Mouse (Mus musculus): ENCODE measurements around the gene Armc9. TPM values are rescaled to one million over a fixed set of nuclear protein-coding genes. Genes with fewer than 3 reads are reported as not detected.

The Armc9 gene
- polyA plus RNA-seq, 1 experiment, result 5.3 TPM

GRCm38 (mm10) chr1:86256311-86256710 lies 101.7 kb downstream of the Armc9 start:
- 53% methylated on average over 4 of the region's 4 CpGs for WGBS
- no peak for DNase-seq
- Histone ChIP-seq H3K4me1 (ENCODE audit: control insufficient read depth, insufficient read depth, low read length) (no peaks in the 10 kb centered on the region), H3K4me3 (replicated peaks; ENCODE audit: extremely low read depth, low read depth, low read length) (no peak overlapping the region)
- no peak for TF ChIP-seq CTCF (IDR thresholded peaks at IDR 0.05; ENCODE audit: insufficient read depth, low read length)
- no peak for TF ChIP-seq POLR2A (IDR thresholded peaks at IDR 0.05; ENCODE audit: borderline replicate concordance, extremely low read depth, low read depth, low read length)

- H3K4me1 ChIP-seq (ENCODE audit: control insufficient read depth, insufficient read depth, low read length), result no peaks in the 10 kb centered on the region
- no peak for DNase-seq
- H3K4me3 ChIP-seq (replicated peaks; ENCODE audit: extremely low read depth, low read depth, low read length), result no peak overlapping the region
- TF ChIP-seq POLR2A (IDR thresholded peaks at IDR 0.05; ENCODE audit: borderline replicate concordance, extremely low read depth, low read depth, low read length) (no peak), CTCF (IDR thresholded peaks at IDR 0.05; ENCODE audit: insufficient read depth, low read length) (no peak)
- 70% methylated on average over 8 of the region's 8 CpGs for WGBS
Measured at GRCm38 (mm10) chr1:86257228-86257627, 102.6 kb downstream of the Armc9 start.

GRCm38 (mm10) chr1:86258171-86258824 lies 103.7 kb downstream of the Armc9 start:
- WGBS, result 71% methylated on average over 7 of the region's 7 CpGs
- TF ChIP-seq CTCF (IDR thresholded peaks at IDR 0.05; ENCODE audit: insufficient read depth, low read length) (no peak), POLR2A (IDR thresholded peaks at IDR 0.05; ENCODE audit: borderline replicate concordance, extremely low read depth, low read depth, low read length) (no peak)
- H3K4me3 ChIP-seq (replicated peaks; ENCODE audit: extremely low read depth, low read depth, low read length), result no peak overlapping the region
- H3K4me1 ChIP-seq (ENCODE audit: control insufficient read depth, insufficient read depth, low read length), result no peaks in the 10 kb centered on the region
- DNase-seq, result no peak

GRCm38 (mm10) chr1:86263564-86264339 lies 109.2 kb downstream of the Armc9 start:
- TF ChIP-seq CTCF (IDR thresholded peaks at IDR 0.05; ENCODE audit: insufficient read depth, low read length), result no peak
- no peak for TF ChIP-seq POLR2A (IDR thresholded peaks at IDR 0.05; ENCODE audit: borderline replicate concordance, extremely low read depth, low read depth, low read length)
- no peak for DNase-seq

GRCm38 (mm10) chr1:86265060-86265459 lies 110.5 kb downstream of the Armc9 start:
- Histone ChIP-seq H3K4me3 (replicated peaks; ENCODE audit: extremely low read depth, low read depth, low read length) (no peak overlapping the region), H3K4me1 (ENCODE audit: control insufficient read depth, insufficient read depth, low read length) (no peaks in the 10 kb centered on the region)
- TF ChIP-seq POLR2A (IDR thresholded peaks at IDR 0.05; ENCODE audit: borderline replicate concordance, extremely low read depth, low read depth, low read length) (no peak), CTCF (IDR thresholded peaks at IDR 0.05; ENCODE audit: insufficient read depth, low read length) (no peak)
- WGBS, result 36% methylated on average over 3 of the region's 3 CpGs
- DNase-seq, result no peak

More at GRCm38 (mm10) chr1:86263564-86264339, 109.2 kb downstream of the Armc9 start:
- no peak overlapping the region for H3K4me3 ChIP-seq (replicated peaks; ENCODE audit: extremely low read depth, low read depth, low read length)
- H3K4me1 ChIP-seq (ENCODE audit: control insufficient read depth, insufficient read depth, low read length), result no peaks in the 10 kb centered on the region
- 39% methylated on average over 7 of the region's 7 CpGs for WGBS

GRCm38 (mm10) chr1:86268492-86269189 lies 114.1 kb downstream of the Armc9 start:
- WGBS, result 82% methylated on average over 9 of the region's 9 CpGs
- no peak for TF ChIP-seq POLR2A (IDR thresholded peaks at IDR 0.05; ENCODE audit: borderline replicate concordance, extremely low read depth, low read depth, low read length)
- TF ChIP-seq CTCF (IDR thresholded peaks at IDR 0.05; ENCODE audit: insufficient read depth, low read length), result no peak
- H3K4me1 ChIP-seq (ENCODE audit: control insufficient read depth, insufficient read depth, low read length), result no peaks in the 10 kb centered on the region
- no peak overlapping the region for H3K4me3 ChIP-seq (replicated peaks; ENCODE audit: extremely low read depth, low read depth, low read length)
- DNase-seq, result no peak

GRCm38 (mm10) chr1:86269190-86269508 lies 114.6 kb downstream of the Armc9 start:
- H3K4me1 ChIP-seq (ENCODE audit: control insufficient read depth, insufficient read depth, low read length), result no peaks in the 10 kb centered on the region
- no peak overlapping the region for H3K4me3 ChIP-seq (replicated peaks; ENCODE audit: extremely low read depth, low read depth, low read length)
- no peak for DNase-seq
- no peak for TF ChIP-seq CTCF (IDR thresholded peaks at IDR 0.05; ENCODE audit: insufficient read depth, low read length)
- TF ChIP-seq POLR2A (IDR thresholded peaks at IDR 0.05; ENCODE audit: borderline replicate concordance, extremely low read depth, low read depth, low read length), result no peak
- WGBS, result 66% methylated on average over 4 of the region's 4 CpGs

GRCm38 (mm10) chr1:86271707-86272106 lies 117.1 kb downstream of the Armc9 start:
- WGBS, result 79% methylated on average over 6 of the region's 6 CpGs
- no peak for DNase-seq

GRCm38 (mm10) chr1:86277055-86277454 lies 122.5 kb downstream of the Armc9 start:
- DNase-seq, result no peak
- WGBS, result 84% methylated on average over 5 of the region's 5 CpGs
- Histone ChIP-seq H3K4me1 (ENCODE audit: control insufficient read depth, insufficient read depth, low read length) (no peaks in the 10 kb centered on the region), H3K4me3 (replicated peaks; ENCODE audit: extremely low read depth, low read depth, low read length) (no peak overlapping the region)
- no peak for TF ChIP-seq CTCF (IDR thresholded peaks at IDR 0.05; ENCODE audit: insufficient read depth, low read length)
- no peak for TF ChIP-seq POLR2A (IDR thresholded peaks at IDR 0.05; ENCODE audit: borderline replicate concordance, extremely low read depth, low read depth, low read length)

More at GRCm38 (mm10) chr1:86271707-86272106, 117.1 kb downstream of the Armc9 start:
- Histone ChIP-seq H3K4me3 (replicated peaks; ENCODE audit: extremely low read depth, low read depth, low read length) (no peak overlapping the region), H3K4me1 (ENCODE audit: control insufficient read depth, insufficient read depth, low read length) (no peaks in the 10 kb centered on the region)
- no peak for TF ChIP-seq POLR2A (IDR thresholded peaks at IDR 0.05; ENCODE audit: borderline replicate concordance, extremely low read depth, low read depth, low read length)
- TF ChIP-seq CTCF (IDR thresholded peaks at IDR 0.05; ENCODE audit: insufficient read depth, low read length), result no peak

Measured in lung, adult 2 months (tissue).